Mouse (Mus musculus) MEL (cell line): ENCODE measurements around the gene Vps33a. TPM values are rescaled to one million over a fixed set of nuclear protein-coding genes. Genes with fewer than 3 reads are reported as not detected.

Experiments used
- DNase-seq: peaks from one replicate; pipeline ENCODE4 v3.0.0; 2011; ENCODE audit warnings: low read depth, low spot score
- H3K27ac ChIP-seq: 2 replicates; pipeline ENCODE4 v1.5.1; 2012; ENCODE audit warnings: low read depth, mild to moderate bottlenecking, control low read depth, low read length, moderate library complexity; ENCODE audit not compliant: control insufficient read depth
- H3K27me3 ChIP-seq, 2 experiments: fragments of 150-350 bp in 1 of 2; sonication (generic) in 1 of 2; 2 replicates each; pipeline ENCODE4 v1.6.1; 2012; ENCODE audit warnings: low read length in 2 of 2, mild to moderate bottlenecking in 2 of 2, improper control_type of control experiment in 1 of 2, moderate library complexity in 1 of 2; ENCODE audit not compliant: insufficient read depth in 2 of 2, control insufficient read depth in 1 of 2
- H3K36me3 ChIP-seq, 2 experiments: 2 replicates each; pipeline ENCODE4 v1.6.1; 2012 to 2014; ENCODE audit warnings: low read length in 2 of 2, improper control_type of control experiment in 1 of 2, inconsistent platforms in 1 of 2, mild to moderate bottlenecking in 1 of 2; ENCODE audit not compliant: insufficient read depth in 2 of 2, control insufficient read depth in 1 of 2
- H3K4me1 ChIP-seq, 2 experiments: fragments of 150-350 bp in 1 of 2; sonication (generic) in 1 of 2; 2 replicates each; pipeline ENCODE4 v1.6.1; 2012; ENCODE audit warnings: low read length in 2 of 2, improper control_type of control experiment in 1 of 2, mild to moderate bottlenecking in 1 of 2; ENCODE audit not compliant: insufficient read depth in 2 of 2, control insufficient read depth in 1 of 2
- H3K4me3 ChIP-seq, 2 experiments: fragments of 150-350 bp in 1 of 2; sonication (generic) in 1 of 2; 2 replicates each; pipeline ENCODE4 v1.5.1; 2012; ENCODE audit warnings: low read depth in 2 of 2, low read length in 2 of 2, mild to moderate bottlenecking in 2 of 2, moderate library complexity in 2 of 2, control low read depth in 1 of 2, improper control_type of control experiment in 1 of 2; ENCODE audit not compliant: control insufficient read depth in 1 of 2, insufficient read depth in 1 of 2
- H3K79me2 ChIP-seq: 2 replicates; pipeline ENCODE4 v1.6.1; 2012; ENCODE audit warnings: mild to moderate bottlenecking, low read length, moderate library complexity; ENCODE audit not compliant: control insufficient read depth, poor library complexity, insufficient read depth
- H3K9ac ChIP-seq: 2 replicates; pipeline ENCODE4 v1.6.1; 2012; ENCODE audit warnings: low read depth, mild to moderate bottlenecking, control low read depth, low read length, moderate library complexity; ENCODE audit not compliant: control insufficient read depth, poor library complexity, severe bottlenecking
- H3K9me3 ChIP-seq: fragments of 150-350 bp; sonication (generic); replicated peaks from 2 replicates; pipeline ENCODE4 v1.6.1; 2012; ENCODE audit warnings: mild to moderate bottlenecking, low read length, improper control_type of control experiment, moderate library complexity; ENCODE audit not compliant: insufficient read depth
- BHLHE40 ChIP-seq: IDR thresholded peaks from 2 replicates; pipeline ENCODE4 v1.6.1; 2012; ENCODE audit warnings: low read depth, mild to moderate bottlenecking, inconsistent platforms, low read length, improper control_type of control experiment, borderline replicate concordance
- CHD1 ChIP-seq: IDR thresholded peaks from 2 replicates; pipeline ENCODE4 v1.6.1; 2012; ENCODE audit warnings: low read depth, mild to moderate bottlenecking, inconsistent platforms, low read length, improper control_type of control experiment
- CHD2 ChIP-seq: IDR thresholded peaks from 2 replicates; pipeline ENCODE4 v1.6.1; 2011; ENCODE audit warnings: low read length, improper control_type of control experiment
- CTCF ChIP-seq, 3 experiments: IDR thresholded peaks in 2 of 3; conservative IDR thresholded peaks in 1 of 3; 2 replicates each; pipeline ENCODE4 v1.5.1; 2011 to 2012; ENCODE audit warnings: low read length in 3 of 3, low read depth in 2 of 3, mild to moderate bottlenecking in 2 of 3, improper control_type of control experiment in 1 of 3, inconsistent platforms in 1 of 3, mixed read lengths in 1 of 3, moderate library complexity in 1 of 3; ENCODE audit not compliant: control insufficient read depth in 1 of 3, insufficient read depth in 1 of 3, poor library complexity in 1 of 3, severe bottlenecking in 1 of 3
- E2F4 ChIP-seq: IDR thresholded peaks from 2 replicates; pipeline ENCODE4 v1.6.1; 2011; ENCODE audit warnings: low read depth, low read length, improper control_type of control experiment, borderline replicate concordance
- ELF1 ChIP-seq: IDR thresholded peaks from 2 replicates; pipeline ENCODE4 v1.6.1; 2014; ENCODE audit warnings: low read depth, mild to moderate bottlenecking, inconsistent platforms, low read length, improper control_type of control experiment, moderate library complexity
- EP300 ChIP-seq, 2 experiments: IDR thresholded peaks; 2 replicates each; pipeline ENCODE4 v1.6.1; 2011; ENCODE audit warnings: improper control_type of control experiment in 2 of 2, low read length in 2 of 2, low read depth in 1 of 2, mild to moderate bottlenecking in 1 of 2
- ETS1 ChIP-seq: IDR thresholded peaks from 2 replicates; pipeline ENCODE4 v1.6.1; 2012; ENCODE audit warnings: low read depth, mild to moderate bottlenecking, inconsistent platforms, low read length, improper control_type of control experiment, moderate library complexity
- GABPA ChIP-seq: IDR thresholded peaks from 2 replicates; pipeline ENCODE4 v1.6.1; 2012; ENCODE audit warnings: low read depth, mild to moderate bottlenecking, inconsistent platforms, low read length, improper control_type of control experiment, moderate library complexity
- HCFC1 ChIP-seq: IDR thresholded peaks from 2 replicates; pipeline ENCODE4 v1.6.1; 2012; ENCODE audit warnings: low read depth, mild to moderate bottlenecking, inconsistent platforms, low read length, improper control_type of control experiment, moderate library complexity
- JUND ChIP-seq: IDR thresholded peaks from 2 replicates; pipeline ENCODE4 v1.6.1; 2011; ENCODE audit warnings: low read depth, mild to moderate bottlenecking, improper control_type of control experiment, low read length
- KAT2A ChIP-seq: conservative IDR thresholded peaks from 2 replicates; pipeline ENCODE4 v1.6.1; 2012; ENCODE audit warnings: low read depth, low read length, improper control_type of control experiment, inconsistent platforms
- MAFK ChIP-seq: IDR thresholded peaks from 2 replicates; pipeline ENCODE4 v1.6.1; 2011; ENCODE audit warnings: low read depth, mild to moderate bottlenecking, low read length, improper control_type of control experiment, borderline replicate concordance
- MAX ChIP-seq: IDR thresholded peaks from 2 replicates; pipeline ENCODE4 v1.6.1; 2011; ENCODE audit warnings: low read length, improper control_type of control experiment
- MAZ ChIP-seq: IDR thresholded peaks from 2 replicates; pipeline ENCODE4 v1.6.1; 2012; ENCODE audit warnings: low read depth, mild to moderate bottlenecking, inconsistent platforms, low read length, improper control_type of control experiment
- MEF2A ChIP-seq: IDR thresholded peaks from 2 replicates; pipeline ENCODE4 v1.6.1; 2014; ENCODE audit warnings: low read depth, mild to moderate bottlenecking, inconsistent platforms, low read length, improper control_type of control experiment; ENCODE audit not compliant: poor library complexity, insufficient replicate concordance, severe bottlenecking; ENCODE audit errors: extremely low read depth
- MXI1 ChIP-seq: IDR thresholded peaks from 2 replicates; pipeline ENCODE4 v1.6.1; 2011; ENCODE audit warnings: mild to moderate bottlenecking, low read depth, low read length, improper control_type of control experiment
- MYB ChIP-seq: IDR thresholded peaks from 2 replicates; pipeline ENCODE4 v1.6.1; 2011; ENCODE audit warnings: mild to moderate bottlenecking, low read depth, low read length, improper control_type of control experiment
- MYC ChIP-seq: IDR thresholded peaks from 2 replicates; pipeline ENCODE4 v1.6.1; 2011; ENCODE audit warnings: low read depth, mild to moderate bottlenecking, low read length, improper control_type of control experiment, moderate library complexity
- NELFE ChIP-seq: IDR thresholded peaks from 2 replicates; pipeline ENCODE4 v1.6.1; 2011; ENCODE audit warnings: low read depth, low read length, improper control_type of control experiment
- NRF1 ChIP-seq: IDR thresholded peaks from 2 replicates; pipeline ENCODE4 v1.6.1; 2014; ENCODE audit warnings: low read depth, mild to moderate bottlenecking, inconsistent platforms, low read length, improper control_type of control experiment, moderate library complexity; ENCODE audit not compliant: poor library complexity, insufficient read depth, severe bottlenecking
- POLR2A ChIP-seq, 2 experiments: IDR thresholded peaks; 2 replicates each; pipeline ENCODE4 v1.6.1; 2011 to 2012; ENCODE audit warnings: low read length in 2 of 2, mild to moderate bottlenecking in 2 of 2, control low read depth in 1 of 2, improper control_type of control experiment in 1 of 2, low read depth in 1 of 2, moderate library complexity in 1 of 2; ENCODE audit not compliant: control insufficient read depth in 1 of 2, insufficient read depth in 1 of 2, poor library complexity in 1 of 2
- POLR2AphosphoS5 ChIP-seq: IDR thresholded peaks from 2 replicates; pipeline ENCODE4 v1.6.1; 2012; ENCODE audit warnings: low read depth, borderline replicate concordance, mild to moderate bottlenecking, inconsistent platforms, low read length, moderate library complexity, mixed read lengths
- RAD21 ChIP-seq: IDR thresholded peaks from 2 replicates; pipeline ENCODE4 v1.6.1; 2011; ENCODE audit warnings: mild to moderate bottlenecking, low read depth, low read length, improper control_type of control experiment
- RCOR1 ChIP-seq: IDR thresholded peaks from 2 replicates; pipeline ENCODE4 v1.6.1; 2012; ENCODE audit warnings: low read depth, mild to moderate bottlenecking, inconsistent platforms, low read length, improper control_type of control experiment
- SMC3 ChIP-seq: IDR thresholded peaks from 2 replicates; pipeline ENCODE4 v1.6.1; 2011; ENCODE audit warnings: low read depth, low read length, improper control_type of control experiment
- TAL1 ChIP-seq: IDR thresholded peaks from 2 replicates; pipeline ENCODE4 v1.6.1; 2012; ENCODE audit warnings: mild to moderate bottlenecking, inconsistent platforms, low read length, moderate library complexity, mixed read lengths
- TBP ChIP-seq: IDR thresholded peaks from 2 replicates; pipeline ENCODE4 v1.8.0; 2011; ENCODE audit warnings: low read depth, low read length, improper control_type of control experiment
- UBTF ChIP-seq: IDR thresholded peaks from 2 replicates; pipeline ENCODE4 v1.6.1; 2012; ENCODE audit warnings: low read depth, mild to moderate bottlenecking, inconsistent platforms, low read length, improper control_type of control experiment, moderate library complexity, borderline replicate concordance; ENCODE audit not compliant: insufficient read depth
- USF1 ChIP-seq: IDR thresholded peaks from 2 replicates; pipeline ENCODE4 v1.6.1; 2014; ENCODE audit warnings: low read depth, mild to moderate bottlenecking, inconsistent platforms, low read length, improper control_type of control experiment, moderate library complexity
- USF2 ChIP-seq, 2 experiments: IDR thresholded peaks; 2 replicates each; pipeline ENCODE4 v1.6.1; 2011 to 2012; ENCODE audit warnings: improper control_type of control experiment in 2 of 2, low read length in 2 of 2, borderline replicate concordance in 1 of 2, inconsistent platforms in 1 of 2, low read depth in 1 of 2, mild to moderate bottlenecking in 1 of 2; ENCODE audit not compliant: insufficient read depth in 1 of 2
- ZC3H11A ChIP-seq: IDR thresholded peaks from 2 replicates; pipeline ENCODE4 v1.6.1; 2012; ENCODE audit warnings: low read depth, mild to moderate bottlenecking, inconsistent platforms, low read length, improper control_type of control experiment
- ZKSCAN1 ChIP-seq: IDR thresholded peaks from 2 replicates; pipeline ENCODE4 v1.6.1; 2012; ENCODE audit warnings: low read depth, mild to moderate bottlenecking, inconsistent platforms, low read length, improper control_type of control experiment, moderate library complexity
- ZMIZ1 ChIP-seq: IDR thresholded peaks from 2 replicates; pipeline ENCODE4 v1.6.1; 2012; ENCODE audit warnings: low read depth, mild to moderate bottlenecking, inconsistent platforms, low read length, improper control_type of control experiment, moderate library complexity
- ZNF384 ChIP-seq: IDR thresholded peaks from 2 replicates; pipeline ENCODE4 v1.6.1; 2012; ENCODE audit warnings: low read depth, mild to moderate bottlenecking, inconsistent platforms, low read length, improper control_type of control experiment
- polyA plus RNA-seq, 2 experiments: library from polyadenylated mRNA; stranded (reverse) in 1 of 2; unstranded in 1 of 2; fragments of >175 nt in 1 of 2; fragments of >200 nt in 1 of 2; gene quantifications; 2 replicates each; pipeline versions ENCODE4 v1.2.1 to v1.2.4; 2012; ENCODE audit warnings: low replicate concordance in 2 of 2, low read depth in 1 of 2; ENCODE audit not compliant: insufficient read length in 2 of 2, insufficient read depth in 1 of 2, missing spikeins in 1 of 2
- total RNA-seq: library from RNA; depleted of rRNA; stranded (reverse); fragments of 300-350 nt; gene quantifications from 2 replicates; pipeline ENCODE4 v1.2.3, GENCODE M21; 2012

Vps33a gene
- total and polyA plus RNA-seq, 3 experiments, result 21.4 to 23.9 TPM; not detected in 1

- peak within 1 kb of the TSS; percentile 85 for H3K9ac ChIP-seq
- peaks cover 0 to 4% of the 10 kb centered on the region in 2 experiments; a peak in 3 of 4 replicates for H3K36me3 ChIP-seq
- peak within 1 kb of the TSS; percentile 88 to 99 for H3K4me3 ChIP-seq
- no peaks in the 10 kb centered on the region for H3K27me3 ChIP-seq
- H3K4me1 ChIP-seq, result peaks cover 3 to 10% of the 10 kb centered on the region in 2 experiments; a peak in 3 of 4 replicates
- H3K9me3 ChIP-seq, result no peaks in the 10 kb centered on the region
- DNase-seq, result peak; percentile 98
- peaks cover 6% of the 10 kb centered on the region for H3K79me2 ChIP-seq
- H3K27ac ChIP-seq, result peak within 1 kb of the TSS; percentile 3; the same call in 1 of the 2 replicates
- TF ChIP-seq NRF1, result 0 out of 2 replicates have a peak, but pooled peaks have one; percentile 20
- no peak for TF ChIP-seq MEF2A
- peak in 1 of 2 experiments; percentile 44; a peak in 2 of 4 replicates for TF ChIP-seq EP300 (IDR thresholded peaks at IDR 0.05; ENCODE audit: low read depth in 1 of 2, low read length in 2 of 2)
- no peak for TF ChIP-seq E2F4
- peak; percentile 83 for TF ChIP-seq HCFC1
- no peak for TF ChIP-seq MAFK
- peak; percentile 95 for TF ChIP-seq MYB
- no peak for TF ChIP-seq BHLHE40
- 0 out of 6 replicates have a peak, but pooled peaks of 1 of the 3 experiments have one; percentile 5 for TF ChIP-seq CTCF (IDR thresholded peaks at IDR 0.05 in 2 of 3, conservative IDR thresholded peaks at IDR 0.05 in 1 of 3; ENCODE audit: control insufficient read depth in 1 of 3, insufficient read depth in 1 of 3, low read depth in 2 of 3, low read length in 3 of 3, poor library complexity in 1 of 3, severe bottlenecking in 1 of 3)
- no peak for TF ChIP-seq TAL1
- TF ChIP-seq MAX, result no peak
- no peak for TF ChIP-seq TBP
- TF ChIP-seq ZMIZ1, result peak; percentile 92
- no peak; the same call in 1 of the 2 replicates for TF ChIP-seq KAT2A
- 0 out of 2 replicates have a peak, but pooled peaks have one; percentile 28 for TF ChIP-seq ZKSCAN1
- no peak for TF ChIP-seq CHD1
- no peak for TF ChIP-seq GABPA
- no peak for TF ChIP-seq POLR2AphosphoS5
- TF ChIP-seq MYC, result no peak
- TF ChIP-seq MAZ, result peak; percentile 95; the same call in 1 of the 2 replicates
- peak; percentile 89 to 91 for TF ChIP-seq POLR2A (IDR thresholded peaks at IDR 0.05; ENCODE audit: control insufficient read depth in 1 of 2, insufficient read depth in 1 of 2, low read depth in 1 of 2, low read length in 2 of 2, poor library complexity in 1 of 2)
- no peak for TF ChIP-seq CHD2
- peak; percentile 30; the same call in 1 of the 2 replicates for TF ChIP-seq USF1
- TF ChIP-seq NELFE, result peak; percentile 93
- TF ChIP-seq ZC3H11A, result no peak
- TF ChIP-seq ZNF384, result no peak
- no peak for TF ChIP-seq SMC3
- no peak for TF ChIP-seq UBTF
- no peak for TF ChIP-seq RAD21
- peak; percentile 78 for TF ChIP-seq ELF1
- TF ChIP-seq USF2 (IDR thresholded peaks at IDR 0.05; ENCODE audit: borderline replicate concordance in 1 of 2, insufficient read depth in 1 of 2, low read depth in 1 of 2, low read length in 2 of 2), result no peak
- no peak for TF ChIP-seq MXI1
- TF ChIP-seq ETS1, result peak; percentile 28; the same call in 1 of the 2 replicates
- TF ChIP-seq JUND, result no peak
- TF ChIP-seq RCOR1, result no peak; the same call in 1 of the 2 replicates
These were observed 49.0 kb downstream of the Vps33a start, which contains the start of gene Diablo for GRCm38 (mm10) chr5:123523692-123524392. Diablo (minus strand) TSS chr5:123524176.
